Mouse (Mus musculus): Measurements from ENCODE around the gene Mff. TPM values are rescaled to one million over a fixed set of nuclear protein-coding genes. Genes with fewer than 3 reads are reported as not detected.

The Mff gene
- total RNA-seq, 2 experiments from 2014 or later, result 138 to 144 TPM

DNA sequence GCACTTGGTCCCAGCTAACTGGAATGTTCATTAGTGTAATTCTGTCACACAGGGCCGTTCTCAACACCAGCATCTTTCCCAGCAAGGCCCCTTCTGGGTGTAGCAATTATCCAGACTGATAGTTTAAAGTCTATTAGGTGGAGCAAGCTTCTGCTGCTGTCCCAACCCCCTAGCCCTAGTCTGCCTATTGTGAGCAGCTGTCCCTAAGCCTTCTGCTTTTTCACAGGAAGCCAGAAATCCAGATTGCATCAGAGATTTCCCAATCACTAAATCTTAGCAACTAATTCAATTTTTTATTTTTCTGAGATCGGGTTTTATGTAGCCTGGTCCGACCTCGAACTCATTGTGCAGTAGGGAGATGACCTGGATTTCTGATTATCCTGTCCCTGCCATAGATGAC, 74.2 kb downstream of the Mff start:
- peak; percentile 42 for DNase-seq
- Histone ChIP-seq H3K4me3 (no peak overlapping the region), H3K27ac (peak overlapping the region; percentile 60)
- TF ChIP-seq CTCF (IDR thresholded peaks at IDR 0.05), result no peak
- intact Hi-C loops (cut with DNase I), result no loop called here

- no peak for TF ChIP-seq CTCF (IDR thresholded peaks at IDR 0.05)
- DNase-seq, result no peak
- no peak overlapping the region for H3K4me3 ChIP-seq
- H3K27ac ChIP-seq, result no peak overlapping the region
- intact Hi-C loops (cut with DNase I), result no loop called here
Measured at GRCm38 (mm10) chr1:82801105-82801783, 76.6 kb downstream of the Mff start.

Other genes with a start within 250 kb of the Mff start
- 1 to 10 TPM; 1.1 to 1.6 TPM for gene Col4a4, start 138.0 kb upstream of the Mff start, total RNA-seq (2021)
- 1 to 10 TPM in 1 of 2 experiments, under 1 TPM in 1; 0.67 to 1.2 TPM for gene Col4a3, start 138.0 kb upstream of the Mff start, total RNA-seq (2021)
- gene Tm4sf20, start 43.6 kb downstream of the Mff start, total RNA-seq (2021), result not detected
- gene Gm47791, start 46.4 kb downstream of the Mff start, total RNA-seq (2021), result not detected
- gene Agfg1, start 114.6 kb downstream of the Mff start, total RNA-seq (2021), result 10 to 100 TPM; 24.6 to 27.7 TPM
- under 1 TPM in 1 of 2 experiments, not detected in 1; 0.31 TPM for gene A030005L19Rik, start 188.4 kb downstream of the Mff start, total RNA-seq (2021)
- gene A030014E15Rik, start 200.0 kb downstream of the Mff start, total RNA-seq (2021), result not detected
- not detected for gene Gm6217, start 206.5 kb downstream of the Mff start, total RNA-seq (2021)
- not detected for gene A030003K21Rik, start 218.5 kb downstream of the Mff start, total RNA-seq (2021)
- gene Gm7544, start 231.1 kb downstream of the Mff start, total RNA-seq (2021), result not detected
- not detected for gene Gm47955, start 235.4 kb downstream of the Mff start, total RNA-seq (2021)